Mouse (Mus musculus) midbrain, embryonic 15.5 days (tissue): ENCODE data around the gene Cers5. TPM values are rescaled to one million over a fixed set of nuclear protein-coding genes. Genes with fewer than 3 reads are reported as not detected.
A peak's percentile ranks its signal among the peaks of the same experiment; 100 is the strongest.
"Not testable (repeated sequence)": the region's sequence is repeated elsewhere in the genome, so short reads cannot be mapped to it uniquely, and the experiment has no call there.

ENCODE experiments used
- ATAC-seq: fragments of 200-750 bp; cut with Nextera tagmentation; replicated peaks from 2 replicates; pipeline ENCODE4 v1.8.0; 2017; ENCODE audit warnings: moderate TSS enrichment
- H3K27ac ChIP-seq: fragments of 300-500 bp; sonication (generic); 2 replicates; pipeline ENCODE4 v1.5.1; 2015; ENCODE audit warnings: mild to moderate bottlenecking, inconsistent platforms
- H3K27me3 ChIP-seq: fragments of 300-500 bp; sonication (generic); replicated peaks from 2 replicates; pipeline ENCODE4 v1.6.1; 2015; ENCODE audit warnings: inconsistent platforms
- H3K36me3 ChIP-seq: fragments of 300-500 bp; sonication (generic); replicated peaks from 2 replicates; pipeline ENCODE4 v1.6.1; 2015; ENCODE audit warnings: inconsistent platforms
- H3K4me1 ChIP-seq: fragments of 300-500 bp; sonication (generic); 2 replicates; pipeline ENCODE4 v1.6.1; 2015; ENCODE audit warnings: inconsistent platforms
- H3K4me2 ChIP-seq: fragments of 300-500 bp; sonication (generic); 2 replicates; pipeline ENCODE4 v1.6.1; 2015; ENCODE audit warnings: inconsistent platforms, mild to moderate bottlenecking, moderate library complexity
- H3K4me3 ChIP-seq: fragments of 300-500 bp; sonication (generic); 2 replicates; pipeline ENCODE4 v1.5.1; 2015; ENCODE audit warnings: mild to moderate bottlenecking, inconsistent platforms
- H3K9ac ChIP-seq: fragments of 300-500 bp; sonication (generic); 2 replicates; pipeline ENCODE4 v1.6.1; 2015; ENCODE audit warnings: mild to moderate bottlenecking, inconsistent platforms
- H3K9me3 ChIP-seq: fragments of 300-500 bp; sonication (generic); 2 replicates; pipeline ENCODE4 v1.6.1; 2016; ENCODE audit warnings: inconsistent platforms
- WGBS: fragments of 180-500 bp; shearing (Covaris S2); methylation state at CpG from one replicate; pipeline ENCODE4 v1.1.7; 2015; ENCODE audit warnings: mixed read lengths; 5-methylcytosine and 5-hydroxymethylcytosine counted together
- polyA plus RNA-seq: library from polyadenylated mRNA; unstranded; fragments of >200 nt; fragmentation: Nextera tagmentation; extraction: Ambion mirVana; gene quantifications from 2 replicates; pipeline ENCODE4 v1.2.1, GENCODE M21; 2015

Gene Cers5
- polyA plus RNA-seq, 1 experiment from 2014 or later, result 77.3 TPM

- H3K4me2 ChIP-seq, result no peak overlapping the region
- no peak for ATAC-seq
- H3K36me3 ChIP-seq, result peaks cover 65% of the 10 kb centered on the region
- no peak overlapping the region for H3K27ac ChIP-seq
- H3K27me3 ChIP-seq, result no peaks in the 10 kb centered on the region
- WGBS, result 90% methylated on average over 10 of the region's 10 CpGs
- no peak overlapping the region for H3K9ac ChIP-seq
- H3K4me1 ChIP-seq, result peaks cover 4% of the 10 kb centered on the region; the same call in 1 of the 2 replicates
- H3K4me3 ChIP-seq, result no peak overlapping the region
- H3K9me3 ChIP-seq, result no peaks in the 10 kb centered on the region
Observed at GRCm38 (mm10) chr15:99710221-99711190, 62.2 kb downstream of the Cers5 start.

DNA sequence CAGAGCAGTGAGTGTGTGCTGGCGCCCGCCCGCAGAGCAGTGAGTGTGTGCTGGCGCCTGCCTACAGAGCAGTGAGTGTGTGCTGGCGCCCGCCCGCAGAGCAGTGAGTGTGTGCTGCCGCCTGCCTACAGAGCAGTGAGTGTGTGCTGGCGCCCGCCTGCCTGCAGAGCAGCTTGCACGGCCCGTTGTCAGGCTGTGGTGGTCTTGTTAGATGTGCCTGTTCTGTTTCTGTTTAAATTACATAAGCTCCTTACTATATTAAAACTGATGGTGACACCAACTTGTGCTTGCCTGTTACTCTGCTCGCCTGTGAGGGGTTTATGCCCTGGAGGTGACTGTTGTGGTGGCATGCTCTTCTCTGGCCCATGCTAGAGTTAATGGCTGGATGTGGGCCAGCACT, 64.5 kb downstream of the Cers5 start:
- H3K4me3 ChIP-seq, result no peak overlapping the region
- H3K9me3 ChIP-seq, result no peaks in the 10 kb centered on the region
- H3K4me2 ChIP-seq, result no peak overlapping the region
- H3K36me3 ChIP-seq, result peaks cover 69% of the 10 kb centered on the region
- H3K4me1 ChIP-seq, result peaks cover 24% of the 10 kb centered on the region
- WGBS, result 95% methylated on average over 13 of the region's 13 CpGs
- no peak for ATAC-seq
- no peak overlapping the region for H3K27ac ChIP-seq
- no peak overlapping the region for H3K9ac ChIP-seq
- no peaks in the 10 kb centered on the region for H3K27me3 ChIP-seq

- Histone ChIP-seq H3K27ac (peak within 1 kb of the TSS; percentile 71), H3K9ac (peak within 1 kb of the TSS; percentile 96), H3K4me2 (peak within 1 kb of the TSS; percentile 95), H3K4me1 (peaks cover 30% of the 10 kb centered on the region), H3K9me3 (no peaks in the 10 kb centered on the region), H3K36me3 (peaks cover 46% of the 10 kb centered on the region), H3K27me3 (no peaks in the 10 kb centered on the region), H3K4me3 (peak within 1 kb of the TSS; percentile 87)
- WGBS, result 62% methylated on average over 11 of the region's 11 CpGs
- no peak for ATAC-seq
Observed at GRCm38 (mm10) chr15:99705440-99706048, 67.1 kb downstream of the Cers5 start, which contains the start of gene Gm17349. Gm17349 (minus strand) TSS chr15:99705490.

DNA sequence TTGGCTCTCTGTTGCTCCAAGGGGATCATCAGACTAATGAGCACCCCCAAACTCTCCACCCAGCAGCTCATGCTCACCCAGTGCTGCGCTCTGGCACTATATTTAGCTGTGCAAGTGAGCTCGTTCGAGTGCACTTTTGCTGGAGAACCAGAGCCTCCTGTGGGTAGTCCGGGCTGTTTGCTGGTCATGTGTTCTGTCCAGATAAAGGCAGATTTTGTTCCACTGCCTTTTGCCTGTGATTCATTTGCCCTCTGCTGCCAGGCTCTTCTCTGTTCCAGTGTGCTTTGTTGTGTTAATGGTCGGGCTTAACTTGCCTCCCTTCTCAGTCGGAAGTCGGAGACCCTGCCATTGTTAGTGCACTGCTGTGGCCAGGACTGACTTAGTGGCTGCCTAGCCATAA, 67.8 kb downstream of the Cers5 start:
- Histone ChIP-seq H3K9me3 (no peaks in the 10 kb centered on the region), H3K4me2 (peak overlapping the region; percentile 95), H3K9ac (peak overlapping the region; percentile 3; the same call in 1 of the 2 replicates), H3K27ac (peak overlapping the region; percentile 71), H3K4me3 (peak overlapping the region; percentile 87), H3K36me3 (peaks cover 41% of the 10 kb centered on the region), H3K4me1 (peaks cover 30% of the 10 kb centered on the region), H3K27me3 (no peaks in the 10 kb centered on the region)
- 20% methylated on average over 7 of the region's 7 CpGs for WGBS
- no peak for ATAC-seq

DNA sequence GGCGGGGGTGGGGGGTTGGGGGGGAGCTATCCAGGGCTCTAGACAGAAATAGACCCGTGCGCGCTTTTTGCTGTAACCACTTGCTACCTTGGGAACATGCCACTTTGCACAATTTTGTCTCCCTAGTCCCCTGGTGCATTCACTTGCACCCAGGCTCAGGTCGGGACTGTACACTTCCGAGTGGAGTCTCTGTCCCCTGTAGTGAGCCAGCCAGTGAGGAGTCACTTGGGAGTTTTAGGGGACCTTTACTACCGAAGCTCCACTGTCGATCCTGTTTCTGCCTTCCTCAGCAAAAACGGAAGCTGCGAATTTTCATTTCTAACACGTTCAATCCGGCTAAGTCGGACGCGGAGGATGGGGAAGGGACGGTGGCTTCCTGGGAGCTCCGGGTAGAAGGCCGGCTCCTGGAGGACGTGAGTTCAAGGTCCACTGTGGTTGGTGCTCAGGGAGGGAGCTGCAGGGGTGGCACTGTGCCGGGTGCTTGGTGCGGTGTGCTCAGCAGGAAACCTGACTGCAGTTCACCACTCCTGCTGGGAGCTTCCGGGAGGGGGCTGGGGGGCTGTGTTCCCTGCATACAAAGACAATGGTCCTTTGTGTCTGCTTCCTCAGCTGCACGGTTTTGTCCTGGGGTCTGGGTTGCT, 68.5 kb downstream of the Cers5 start:
- Histone ChIP-seq H3K4me3 (peak overlapping the region; percentile 87), H3K9me3 (no peaks in the 10 kb centered on the region), H3K4me1 (peaks cover 30% of the 10 kb centered on the region), H3K36me3 (peaks cover 38% of the 10 kb centered on the region), H3K27ac (peak overlapping the region; percentile 98), H3K4me2 (peak overlapping the region; percentile 95), H3K27me3 (no peaks in the 10 kb centered on the region), H3K9ac (peak overlapping the region; percentile 96)
- 16% methylated on average over 23 of the region's 23 CpGs for WGBS
- no peak for ATAC-seq

DNA sequence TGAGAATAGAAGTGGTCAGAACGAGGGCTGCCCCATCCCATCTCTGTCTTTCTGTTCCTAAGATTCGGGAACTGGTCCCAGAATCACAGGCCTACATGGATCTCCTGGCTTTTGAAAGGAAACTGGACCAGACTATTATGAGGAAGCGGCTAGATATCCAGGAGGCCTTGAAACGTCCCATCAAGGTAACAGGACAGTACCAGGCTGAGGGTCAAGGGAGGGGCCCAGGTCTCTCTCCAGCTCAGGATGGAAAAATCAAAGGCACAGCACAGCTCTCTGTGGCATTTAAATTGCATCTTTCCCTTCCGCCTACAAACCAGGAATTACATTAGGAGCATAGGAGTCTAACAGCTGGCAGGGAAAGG, 69.0 kb downstream of the Cers5 start:
- WGBS, result 55% methylated on average over 5 of the region's 5 CpGs

GRCm38 (mm10) chr15:99703104-99703503, 69.6 kb downstream of the Cers5 start:
- 49% methylated on average over 9 of the region's 9 CpGs for WGBS
- Histone ChIP-seq H3K27me3 (no peaks in the 10 kb centered on the region), H3K27ac (peak overlapping the region; percentile 98), H3K4me3 (peak overlapping the region; percentile 87), H3K9me3 (no peaks in the 10 kb centered on the region), H3K36me3 (peaks cover 27% of the 10 kb centered on the region), H3K9ac (peak overlapping the region; percentile 96), H3K4me2 (peak overlapping the region; percentile 95), H3K4me1 (peaks cover 30% of the 10 kb centered on the region)
- ATAC-seq, result no peak

More for the DNA sequence above, 69.0 kb downstream of the Cers5 start:
- peak overlapping the region; percentile 87 for H3K4me3 ChIP-seq
- ATAC-seq, result no peak
- peaks cover 32% of the 10 kb centered on the region for H3K36me3 ChIP-seq
- no peaks in the 10 kb centered on the region for H3K27me3 ChIP-seq
- H3K9me3 ChIP-seq, result no peaks in the 10 kb centered on the region
- peak overlapping the region; percentile 95 for H3K4me2 ChIP-seq
- H3K4me1 ChIP-seq, result peaks cover 30% of the 10 kb centered on the region
- peak overlapping the region; percentile 98 for H3K27ac ChIP-seq
- peak overlapping the region; percentile 96; the same call in 1 of the 2 replicates for H3K9ac ChIP-seq

- Histone ChIP-seq H3K4me1 (peaks cover 30% of the 10 kb centered on the region), H3K27me3 (no peaks in the 10 kb centered on the region), H3K36me3 (peaks cover 18% of the 10 kb centered on the region), H3K9ac (peak within 1 kb of the TSS; percentile 96), H3K9me3 (no peaks in the 10 kb centered on the region), H3K4me2 (peak within 1 kb of the TSS; percentile 95), H3K4me3 (peak within 1 kb of the TSS; percentile 87), H3K27ac (peak within 1 kb of the TSS; percentile 98)
- WGBS, result under 1% methylated on average over 63 of the region's 71 CpGs
- ATAC-seq, result peak; percentile 96
Observed at GRCm38 (mm10) chr15:99701999-99702900, 70.4 kb downstream of the Cers5 start, which contains the start of gene Smarcd1. Smarcd1 (plus strand) TSS chr15:99702129.

GRCm38 (mm10) chr15:99701640-99701998, 71.1 kb downstream of the Cers5 start:
- H3K4me2 ChIP-seq, result peak overlapping the region; percentile 95
- peaks cover 30% of the 10 kb centered on the region for H3K4me1 ChIP-seq
- peaks cover 20% of the 10 kb centered on the region; the same call in 1 of the 2 replicates for H3K36me3 ChIP-seq
- not testable (repeated sequence) for H3K9me3 ChIP-seq, H3K27me3 ChIP-seq
- 0 out of 2 replicates have a peak overlapping the region, but pooled peaks have one; percentile 96 for H3K9ac ChIP-seq
- peak overlapping the region; percentile 87 for H3K4me3 ChIP-seq
- 50% methylated on average over 16 of the region's 16 CpGs for WGBS
- peak overlapping the region; percentile 98 for H3K27ac ChIP-seq
- peak; percentile 2; the same call in 1 of the 2 replicates for ATAC-seq

- H3K4me2 ChIP-seq, result no peak overlapping the region
- no peak overlapping the region for H3K4me3 ChIP-seq
- no peak for ATAC-seq
- H3K9ac ChIP-seq, result no peak overlapping the region
- 93% methylated on average over 18 of the region's 18 CpGs for WGBS
- peaks cover 23% of the 10 kb centered on the region for H3K36me3 ChIP-seq
- no peak overlapping the region for H3K27ac ChIP-seq
- H3K9me3 ChIP-seq, result no peaks in the 10 kb centered on the region
- peaks cover 26% of the 10 kb centered on the region for H3K4me1 ChIP-seq
- no peaks in the 10 kb centered on the region for H3K27me3 ChIP-seq
Observed at GRCm38 (mm10) chr15:99700219-99701106, 72.2 kb downstream of the Cers5 start.
